Mouse (Mus musculus) retina, embryonic 14.5 days (tissue): ENCODE measurements around the gene Fasl.
A peak's percentile ranks its signal among the peaks of the same experiment; 100 is the strongest.

Experiments used
- DNase-seq: peaks from one replicate; pipeline ENCODE4 v3.0.0-alpha.2; 2015; ENCODE audit warnings: low spot score

The Fasl gene

GRCm38 (mm10) chr1:161756547-161756946 lies 31.7 kb downstream of the Fasl start:
- no peak for DNase-seq

DNA sequence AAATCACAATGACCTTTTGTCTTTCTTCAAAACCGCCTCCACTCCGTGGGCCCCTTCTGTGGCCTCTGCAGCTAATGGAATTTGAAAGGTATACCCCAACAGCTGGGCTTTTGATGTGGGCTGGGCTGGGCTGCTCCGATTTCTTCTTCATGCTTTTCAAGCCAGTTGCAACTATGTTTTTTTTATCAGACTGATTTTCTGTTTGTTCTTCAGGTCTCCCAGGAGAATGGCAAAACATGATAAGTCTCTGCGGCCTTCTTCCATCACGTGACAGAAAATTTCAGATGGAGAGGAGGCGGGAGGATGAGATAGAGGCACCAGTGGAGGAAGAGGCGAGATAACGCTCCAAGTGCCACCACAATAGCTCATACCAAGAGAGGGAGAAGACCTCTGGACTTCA lies 37.0 kb downstream of the Fasl start:
- DNase-seq, result no peak

DNA sequence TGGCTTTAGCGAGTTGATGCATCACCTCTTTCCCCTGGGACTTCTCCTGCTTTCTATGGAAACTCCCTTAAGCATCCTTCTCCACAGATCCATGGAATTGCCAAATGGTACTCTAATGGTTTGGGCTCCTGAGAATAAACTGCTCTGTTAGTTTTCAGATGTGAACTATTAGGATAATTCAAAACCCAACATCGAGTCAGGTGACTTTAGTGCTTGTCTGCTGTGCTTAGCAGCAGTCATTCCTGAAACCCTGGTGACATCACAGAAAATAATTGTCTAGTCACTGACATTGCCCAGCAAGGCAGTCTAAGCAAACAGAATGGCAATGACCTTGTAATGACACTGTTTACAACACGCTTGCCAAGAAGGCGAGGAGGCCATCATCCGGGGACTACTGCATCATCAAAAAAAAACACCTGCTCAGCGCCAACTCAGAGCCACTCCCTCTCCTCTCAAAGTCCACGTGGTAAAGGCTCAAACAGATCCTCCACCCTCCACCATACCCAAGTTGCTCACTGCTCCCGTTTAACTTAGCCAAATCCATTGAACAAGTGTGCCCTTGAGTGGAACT lies 37.7 kb downstream of the Fasl start:
- no peak for DNase-seq

DNA sequence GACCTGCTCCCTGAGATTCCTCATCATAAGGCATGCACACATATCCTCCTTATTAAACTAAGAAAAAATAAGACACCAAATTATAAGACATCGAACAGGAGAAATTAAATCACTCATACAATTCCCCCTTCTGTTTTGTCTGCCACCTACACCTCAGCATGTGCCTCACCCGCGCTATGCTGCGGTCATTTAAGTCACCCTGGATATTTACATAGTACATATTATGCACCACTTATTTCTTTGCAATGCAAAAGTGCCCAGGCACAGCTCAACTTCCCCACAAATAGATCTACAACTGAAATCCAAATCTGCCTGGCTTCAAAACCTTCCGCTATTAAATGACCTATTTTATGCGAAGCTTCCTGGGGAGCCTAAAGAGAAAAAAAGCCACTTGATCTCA lies 39.6 kb downstream of the Fasl start:
- no peak for DNase-seq

DNA sequence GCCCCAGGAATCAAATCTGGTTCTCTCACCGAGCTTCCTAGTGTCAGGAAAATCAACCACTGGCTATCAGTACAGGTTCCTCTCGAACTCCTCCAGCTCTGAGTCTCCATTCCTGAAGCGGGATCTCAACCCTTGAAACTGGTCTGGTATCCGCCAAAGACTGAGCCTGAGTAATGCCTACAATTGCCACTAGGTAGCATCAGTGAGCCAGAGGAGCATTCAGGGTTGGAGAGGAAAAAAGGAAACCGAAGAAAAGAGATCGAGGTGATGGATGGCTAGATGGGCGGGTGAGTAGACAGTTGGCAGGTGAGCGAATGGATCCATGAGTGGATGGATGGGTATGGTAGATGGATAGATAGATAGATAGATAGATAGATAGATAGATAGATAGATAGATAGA lies 40.2 kb downstream of the Fasl start:
- peak; percentile 67 for DNase-seq

DNA sequence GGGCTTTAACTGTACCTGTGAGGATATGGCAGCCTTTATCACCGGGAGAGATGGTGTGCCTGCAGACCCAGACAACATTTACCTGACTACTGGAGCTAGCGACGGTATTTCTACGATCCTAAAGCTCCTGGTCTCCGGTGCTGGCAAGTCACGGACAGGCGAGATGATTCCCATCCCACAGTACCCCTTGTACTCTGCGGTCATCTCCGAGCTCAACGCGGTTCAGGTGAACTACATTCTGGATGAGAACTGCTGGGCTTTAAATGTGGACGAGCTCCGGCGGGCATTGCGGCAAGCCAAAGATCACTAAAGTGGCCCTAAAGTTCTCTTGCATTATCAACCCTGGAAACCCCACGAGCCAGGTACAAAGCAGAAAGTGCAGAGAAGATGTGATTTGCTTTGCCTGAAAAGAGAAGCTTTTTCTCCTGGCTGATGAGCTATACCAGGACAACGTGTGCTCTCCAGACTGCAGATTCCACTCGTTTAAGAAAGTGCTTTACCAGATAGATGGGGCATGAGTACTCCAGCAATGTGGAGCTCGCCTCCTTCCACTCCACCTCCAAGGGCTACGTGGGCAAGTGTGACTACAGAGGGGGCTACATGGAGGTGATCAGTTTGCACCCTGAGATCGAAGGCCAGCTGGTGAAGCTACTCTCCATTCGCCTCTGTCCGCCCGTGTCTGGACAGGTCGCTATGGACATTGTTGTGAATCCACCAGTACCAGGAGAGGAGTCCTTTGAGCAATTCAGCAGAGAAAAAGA lies 41.6 kb downstream of the Fasl start:
- DNase-seq, result no peak

- DNase-seq, result no peak
Observed at GRCm38 (mm10) chr1:161744855-161745254, 43.4 kb downstream of the Fasl start.

DNA sequence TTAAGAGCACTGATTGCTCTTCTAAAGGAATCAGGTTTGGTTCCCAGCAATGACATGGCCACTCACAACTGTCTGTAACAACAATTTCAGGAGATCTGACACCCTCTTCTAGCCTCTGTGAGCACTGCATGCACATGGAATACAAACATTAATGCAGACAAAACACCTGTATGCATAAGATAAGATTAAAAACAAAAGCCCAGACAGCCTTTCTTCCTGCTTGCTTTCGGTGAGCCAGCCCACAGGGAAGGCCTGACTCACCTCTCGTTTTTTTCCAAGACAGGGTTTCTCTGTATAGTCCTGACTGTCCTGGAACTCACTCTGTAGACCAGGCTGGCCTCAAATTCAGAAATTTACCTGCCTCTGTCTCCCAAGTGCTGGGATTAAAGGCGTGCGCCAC lies 44.1 kb downstream of the Fasl start:
- DNase-seq, result no peak

DNA sequence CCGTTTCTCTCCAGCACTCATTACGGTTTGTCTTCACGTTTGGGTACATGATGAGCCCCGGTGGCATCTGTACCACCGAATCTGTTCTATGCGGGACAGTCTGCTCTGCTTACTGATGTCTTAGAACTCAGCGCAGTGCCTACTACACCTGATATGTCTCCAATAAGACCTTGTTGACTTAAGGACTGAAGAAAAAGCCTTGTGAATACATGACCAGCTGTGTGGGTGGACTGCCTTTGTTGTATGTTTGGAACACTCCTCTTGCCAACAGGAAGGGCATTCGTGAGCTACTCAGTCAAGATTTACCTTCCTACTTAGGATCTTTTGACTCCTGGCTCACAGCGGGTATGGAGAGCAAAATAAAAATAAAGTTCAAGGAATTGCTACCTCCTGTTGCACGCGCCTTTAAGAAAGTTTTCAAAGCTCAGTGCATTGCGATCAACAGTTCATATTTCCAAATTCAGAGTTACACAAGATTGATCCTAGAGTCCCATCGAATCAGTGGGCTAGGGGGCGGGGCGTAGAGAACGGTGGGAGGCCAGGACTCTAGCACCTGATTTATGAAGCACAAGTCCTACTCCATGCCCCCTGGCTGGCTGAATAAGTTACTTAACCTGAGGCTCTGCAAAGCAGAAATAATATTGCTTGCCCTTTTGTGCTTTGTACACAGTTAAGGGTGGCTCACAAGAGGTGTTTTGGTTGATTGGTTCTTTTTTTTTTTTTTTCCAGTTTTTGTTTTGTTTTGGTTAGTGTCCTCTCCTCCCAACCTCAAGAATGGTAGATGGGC lies 45.6 kb downstream of the Fasl start:
- no peak for DNase-seq

GRCm38 (mm10) chr1:161736848-161737247 lies 51.4 kb downstream of the Fasl start:
- DNase-seq, result peak; percentile 79

GRCm38 (mm10) chr1:161736255-161736654 lies 52.0 kb downstream of the Fasl start:
- no peak for DNase-seq

DNA sequence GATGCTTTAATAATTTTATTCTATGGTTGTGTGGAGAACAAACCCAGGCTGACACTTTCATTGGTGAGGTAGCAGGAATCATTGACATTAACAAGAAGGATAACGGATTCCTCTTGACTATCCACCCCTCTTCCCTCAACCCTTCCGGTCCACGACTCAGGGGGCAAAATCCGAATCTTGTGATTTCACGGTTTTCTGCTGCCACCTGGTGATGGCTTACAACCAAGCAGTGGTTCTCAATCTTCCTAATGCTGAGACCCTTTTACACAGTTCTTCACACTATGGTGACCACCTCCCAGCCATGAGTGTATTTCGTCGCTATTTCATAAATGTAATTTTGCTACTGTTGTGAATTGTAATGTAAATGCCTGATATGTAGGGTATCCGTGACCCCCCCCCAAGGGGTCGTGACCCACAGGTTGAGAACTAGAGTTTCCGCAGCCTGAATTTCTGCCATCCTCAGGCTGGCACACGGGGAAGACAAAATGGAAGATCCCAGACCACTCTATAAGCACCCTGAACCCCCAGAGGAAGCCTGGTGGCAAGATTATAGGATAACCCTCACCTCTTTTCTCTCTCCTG lies 52.7 kb downstream of the Fasl start:
- DNase-seq, result peak; percentile 73

- no peak for DNase-seq
Observed at GRCm38 (mm10) chr1:161734741-161735211, 53.5 kb downstream of the Fasl start.

GRCm38 (mm10) chr1:161734314-161734713 lies 54.0 kb downstream of the Fasl start:
- no peak for DNase-seq
